Mouse (Mus musculus) activated CD4-positive, CD25-positive, alpha-beta regulatory T cell, adult 9 weeks (primary cell): ENCODE data around the gene Defa34. TPM values are rescaled to one million over a fixed set of nuclear protein-coding genes. Genes with fewer than 3 reads are reported as not detected.

Source experiments
- polyA plus RNA-seq: library from polyadenylated mRNA; unstranded; fragments of 100-300 nt; shearing (Covaris generic); gene quantifications from one replicate; pipeline ENCODE4 v1.2.1, GENCODE M21; 2017

Gene Defa34
- polyA plus RNA-seq, result not detected

DNA sequence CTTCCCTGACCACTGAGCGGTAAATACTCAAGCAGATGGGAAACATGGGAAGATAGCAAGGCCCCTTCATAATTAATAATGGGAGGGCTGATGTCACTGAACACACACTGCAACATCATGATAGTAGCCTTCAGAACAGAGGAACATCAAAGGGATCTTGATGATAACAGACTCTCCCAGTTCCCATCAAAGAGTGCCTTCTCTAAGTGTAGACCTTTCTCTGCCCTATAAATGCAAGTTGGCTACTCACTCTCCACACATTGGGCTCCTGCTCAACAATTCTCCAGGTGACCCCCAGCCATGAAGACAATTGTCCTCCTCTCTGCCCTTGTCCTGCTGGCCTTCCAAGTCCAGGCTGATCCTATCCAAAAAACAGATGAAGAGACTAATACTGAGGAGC lies at the start of gene Defa34:
Gene Defa34 (plus strand): TSS at position 301 of the 400 bp plus-strand sequence.

DNA sequence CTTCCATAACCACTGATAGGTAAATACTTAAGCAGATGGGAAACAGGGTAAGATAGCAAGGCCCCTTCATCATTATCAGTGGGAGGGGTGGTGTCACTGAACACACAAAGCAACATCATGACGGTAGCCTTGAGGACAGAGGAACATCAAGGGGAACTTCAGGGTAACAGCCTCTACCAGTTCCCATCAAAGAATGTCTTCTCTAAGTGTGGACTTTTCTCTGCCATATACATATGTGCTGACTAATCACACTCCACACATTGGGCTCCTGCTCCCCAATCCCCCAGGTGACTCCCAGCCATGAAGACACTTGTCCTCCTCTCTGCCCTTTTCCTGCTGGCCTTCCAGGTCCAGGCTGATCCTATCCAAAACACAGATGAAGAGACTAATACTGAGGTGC lies 47.7 kb upstream of the Defa34 start, which contains the start of gene Defa26:
Gene Defa26 (plus strand): TSS at position 301 of the 400 bp plus-strand sequence.

DNA sequence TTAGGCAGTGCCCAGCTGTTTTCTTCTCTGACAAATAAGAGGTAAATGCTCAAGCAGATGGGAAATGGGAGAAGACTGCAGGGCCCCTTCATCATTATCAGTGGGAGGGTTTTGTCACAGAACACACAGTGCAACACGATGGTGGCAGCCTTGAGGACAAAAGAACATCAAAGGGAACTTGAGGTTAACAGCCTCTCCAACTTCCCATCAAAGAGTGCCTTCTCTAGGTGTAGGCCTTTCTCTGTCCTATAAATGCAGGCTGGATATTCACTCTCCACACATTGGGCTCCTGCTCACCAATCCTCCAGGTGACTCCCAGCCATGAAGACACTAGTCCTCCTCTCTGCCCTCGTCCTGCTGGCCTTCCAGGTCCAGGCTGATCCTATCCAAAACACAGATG lies 10.1 kb upstream of the Defa34 start, which contains the start of gene Defa17:
Gene Defa17 (plus strand): TSS at position 301 of the 400 bp plus-strand sequence.

DNA sequence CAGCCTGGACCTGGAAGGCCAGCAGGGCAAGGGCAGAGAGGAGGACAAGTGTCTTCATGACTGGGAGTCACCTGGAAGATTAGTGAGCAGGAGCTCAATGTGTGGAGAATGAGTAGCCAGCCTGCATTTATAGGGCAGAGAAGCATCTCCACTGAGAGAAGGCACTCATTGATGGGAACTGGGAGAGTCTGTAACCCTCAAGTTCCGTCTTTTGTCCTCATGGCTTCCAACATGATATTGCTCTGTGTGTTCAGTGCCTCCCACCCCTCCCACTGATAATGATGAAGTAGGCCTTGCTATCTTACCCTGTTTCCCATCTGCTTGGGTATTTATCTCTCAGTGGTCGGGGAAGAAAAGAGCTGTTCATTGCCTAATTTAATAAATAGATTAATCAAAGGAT lies 37.9 kb downstream of the Defa34 start, which contains the start of gene AY761184:
Gene AY761184 (minus strand): TSS at position 101 of the 400 bp plus-strand sequence.

Other genes starting within 250 kb of the Defa34 start
- not detected for gene Defa36, start 238.4 kb upstream of the Defa34 start, polyA plus RNA-seq
- gene Gm7849, start 209.2 kb upstream of the Defa34 start, polyA plus RNA-seq, result not detected
- gene Defa20, start 156.5 kb upstream of the Defa34 start, polyA plus RNA-seq, result not detected
- gene Defa32, start 136.8 kb upstream of the Defa34 start, polyA plus RNA-seq, result not detected
- gene Defa37, start 100.4 kb upstream of the Defa34 start, polyA plus RNA-seq, result not detected
- not detected for gene Defa28, start 82.8 kb upstream of the Defa34 start, polyA plus RNA-seq
- not detected for gene Gm7861, start 71.3 kb upstream of the Defa34 start, polyA plus RNA-seq
- gene Defa26, start 47.6 kb upstream of the Defa34 start, polyA plus RNA-seq, result not detected
- not detected for gene Defa17, start 10.0 kb upstream of the Defa34 start, polyA plus RNA-seq
- not detected for gene AY761184, start 37.8 kb downstream of the Defa34 start, polyA plus RNA-seq
- gene Defa24, start 68.7 kb downstream of the Defa34 start, polyA plus RNA-seq, result not detected
- gene Defb50, start 157.7 kb downstream of the Defa34 start, polyA plus RNA-seq, result not detected
- not detected for gene Defb2, start 174.1 kb downstream of the Defa34 start, polyA plus RNA-seq
- not detected for gene Defb10, start 193.1 kb downstream of the Defa34 start, polyA plus RNA-seq
- not detected for gene Defb9, start 219.6 kb downstream of the Defa34 start, polyA plus RNA-seq
- not detected for gene Defb11, start 240.6 kb downstream of the Defa34 start, polyA plus RNA-seq